Mouse (Mus musculus) hindbrain, embryonic 12.5 days (tissue): Measurements from ENCODE around the gene Ktn1. TPM values are rescaled to one million over a fixed set of nuclear protein-coding genes. Genes with fewer than 3 reads are reported as not detected.

Experiments used
- ATAC-seq: fragments of 200-750 bp; cut with Nextera tagmentation; 2 replicates; pipeline ENCODE4 v1.8.0; 2017; ENCODE audit warnings: moderate TSS enrichment; ENCODE audit not compliant: low FRiP score
- H3K27ac ChIP-seq: fragments of 300-500 bp; sonication (generic); 2 replicates; pipeline ENCODE4 v1.5.1; 2016; ENCODE audit warnings: mild to moderate bottlenecking
- H3K27me3 ChIP-seq: fragments of 300-500 bp; sonication (generic); 2 replicates; pipeline ENCODE4 v1.6.1; 2016; ENCODE audit warnings: mild to moderate bottlenecking
- H3K36me3 ChIP-seq: fragments of 300-500 bp; sonication (generic); 2 replicates; pipeline ENCODE4 v1.6.1; 2016; ENCODE audit warnings: mild to moderate bottlenecking
- H3K4me1 ChIP-seq: fragments of 300-500 bp; sonication (generic); 2 replicates; pipeline ENCODE4 v1.6.1; 2016
- H3K4me2 ChIP-seq: fragments of 300-500 bp; sonication (generic); replicated peaks from 2 replicates; pipeline ENCODE4 v1.6.1; 2016; ENCODE audit warnings: mild to moderate bottlenecking
- H3K4me3 ChIP-seq: fragments of 300-500 bp; sonication (generic); 2 replicates; pipeline ENCODE4 v1.5.1; 2016; ENCODE audit warnings: mild to moderate bottlenecking
- H3K9ac ChIP-seq: fragments of 300-500 bp; sonication (generic); 2 replicates; pipeline ENCODE4 v1.6.1; 2016; ENCODE audit warnings: mild to moderate bottlenecking, moderate library complexity
- H3K9me3 ChIP-seq: fragments of 300-500 bp; sonication (generic); replicated peaks from 2 replicates; pipeline ENCODE4 v1.6.1; 2016; ENCODE audit warnings: mild to moderate bottlenecking
- WGBS: fragments of 180-500 bp; shearing (Covaris S2); methylation state at CpG from one replicate; pipeline ENCODE4 v1.1.7; 2016; 5-methylcytosine and 5-hydroxymethylcytosine counted together
- polyA plus RNA-seq: library from polyadenylated mRNA; unstranded; fragments of >200 nt; fragmentation: Nextera tagmentation; extraction: Ambion mirVana; gene quantifications from 2 replicates; pipeline ENCODE4 v1.2.1, GENCODE M21; 2016

Ktn1 gene
- polyA plus RNA-seq, 1 experiment from 2014 or later: 90.4 TPM

DNA sequence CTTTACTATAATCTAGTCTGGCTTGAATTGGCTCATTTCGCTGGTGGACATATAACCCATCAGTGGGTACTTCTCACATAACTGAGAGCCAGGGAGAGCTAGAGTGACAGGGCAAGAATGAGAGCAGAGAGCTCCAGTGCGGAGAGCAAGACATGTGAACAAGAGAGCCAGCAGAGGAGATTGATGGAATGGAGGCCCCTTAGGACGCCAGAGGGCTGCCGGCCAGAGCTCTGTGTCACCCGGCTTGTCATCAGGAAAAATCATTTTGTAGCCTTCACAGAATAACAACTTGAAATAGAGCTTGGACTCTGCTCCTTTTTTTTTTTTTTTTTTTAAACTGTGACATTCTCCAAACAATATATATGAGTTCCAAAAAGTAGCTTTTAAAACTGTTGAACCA, 2.0 kb upstream of the Ktn1 start:
- Histone ChIP-seq H3K9me3 (no peaks in the 10 kb centered on the region), H3K27ac (no peak overlapping the region), H3K4me3 (no peak overlapping the region), H3K4me1 (peaks cover 16% of the 10 kb centered on the region), H3K36me3 (no peaks in the 10 kb centered on the region), H3K4me2 (no peak overlapping the region), H3K9ac (no peak overlapping the region), H3K27me3 (no peaks in the 10 kb centered on the region)
- WGBS: 33% methylated on average over 5 of the region's 5 CpGs
- ATAC-seq: no peak

- Histone ChIP-seq H3K4me3 (no peak overlapping the region), H3K27me3 (no peaks in the 10 kb centered on the region), H3K4me2 (no peak overlapping the region), H3K4me1 (peaks cover 16% of the 10 kb centered on the region), H3K9me3 (no peaks in the 10 kb centered on the region), H3K36me3 (no peaks in the 10 kb centered on the region), H3K27ac (no peak overlapping the region), H3K9ac (no peak overlapping the region)
- no peak for ATAC-seq
- 77% methylated on average over 9 of the region's 9 CpGs for WGBS
These were observed 1.3 kb upstream of the Ktn1 start for GRCm38 (mm10) chr14:47646696-47647516.

DNA sequence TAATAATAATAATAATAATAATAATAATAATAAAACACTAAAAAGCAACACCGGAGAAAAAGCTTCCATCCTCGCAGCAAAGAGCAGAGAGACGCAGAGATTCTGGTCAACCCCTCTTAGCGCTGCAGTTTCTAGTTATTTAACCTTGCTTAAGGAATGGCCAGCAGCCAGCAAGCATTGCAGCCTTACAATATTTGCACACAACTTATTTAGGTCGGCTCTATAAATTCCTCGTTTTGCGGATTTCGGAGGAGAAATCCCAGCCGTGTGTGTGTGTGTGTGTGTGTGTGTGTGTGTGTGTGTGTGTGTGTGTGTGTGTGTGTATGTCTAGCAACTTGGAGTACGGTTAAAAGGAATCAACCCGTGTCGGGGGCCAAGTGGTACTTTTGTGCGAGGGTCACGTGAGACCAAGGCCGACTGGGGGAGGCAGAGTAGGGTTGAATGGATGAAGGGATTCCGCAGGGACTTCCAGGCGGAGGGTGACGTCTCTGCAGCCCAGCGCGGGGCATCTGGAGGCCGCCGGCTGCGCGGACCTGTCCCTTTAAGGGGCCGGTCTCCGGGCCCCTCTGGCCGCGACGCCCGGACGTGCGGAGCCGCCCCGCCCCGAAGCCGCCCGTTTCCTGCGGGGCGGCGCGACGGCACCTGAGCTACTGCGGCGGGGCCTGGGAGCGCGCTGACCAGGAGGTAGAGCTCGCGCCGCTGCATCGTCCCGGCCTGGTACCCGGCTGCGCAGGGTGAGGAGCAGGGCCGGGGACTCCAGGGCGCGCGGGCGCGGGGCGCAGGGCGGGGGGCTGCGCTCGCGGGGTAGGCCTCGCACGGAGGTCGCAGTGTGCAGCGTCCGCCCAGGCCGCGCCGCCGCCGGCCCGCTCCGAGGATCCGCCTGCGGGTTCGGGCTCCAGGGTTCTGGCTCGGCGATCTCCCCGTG, 720 bp downstream of the Ktn1 start:
- no peaks in the 10 kb centered on the region for H3K27me3 ChIP-seq
- H3K4me1 ChIP-seq: peaks cover 16% of the 10 kb centered on the region
- no peaks in the 10 kb centered on the region for H3K36me3 ChIP-seq
- ATAC-seq: peak; percentile 94
- H3K9me3 ChIP-seq: no peaks in the 10 kb centered on the region
- peak overlapping the region; percentile 93 for H3K9ac ChIP-seq
- H3K27ac ChIP-seq: peak overlapping the region; percentile 93
- H3K4me2 ChIP-seq: peak overlapping the region; percentile 70
- 1% methylated on average over 60 of the region's 82 CpGs for WGBS
- H3K4me3 ChIP-seq: peak overlapping the region; percentile 90

- Histone ChIP-seq H3K27ac (peak overlapping the region; percentile 93), H3K4me2 (peak overlapping the region; percentile 70), H3K9me3 (no peaks in the 10 kb centered on the region), H3K4me1 (peaks cover 16% of the 10 kb centered on the region), H3K27me3 (no peaks in the 10 kb centered on the region), H3K9ac (peak overlapping the region; percentile 93), H3K36me3 (no peaks in the 10 kb centered on the region), H3K4me3 (peak overlapping the region; percentile 90)
- peak; percentile 88 for ATAC-seq
- WGBS: 0% methylated on average over 44 of the region's 46 CpGs
These were observed 1.5 kb downstream of the Ktn1 start for GRCm38 (mm10) chr14:47649631-47650337.

DNA sequence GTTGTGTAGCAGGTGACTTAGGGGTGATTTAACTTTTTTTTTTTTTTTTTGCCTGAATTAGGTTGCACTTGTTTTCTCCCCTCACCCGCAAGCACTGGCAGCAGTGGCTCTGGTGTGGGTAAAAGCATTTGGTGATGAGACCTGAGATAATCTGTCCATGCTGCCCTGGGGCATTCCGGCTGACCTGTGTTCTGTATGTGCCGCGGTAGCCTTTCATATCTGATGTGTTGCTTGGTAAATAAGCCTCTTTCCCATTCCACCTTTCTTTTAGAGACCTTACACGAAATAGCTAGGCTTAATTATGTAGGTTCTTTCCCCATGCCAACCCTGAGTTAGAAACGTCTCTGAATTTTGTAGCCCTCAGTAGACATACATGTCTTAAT, 2.1 kb downstream of the Ktn1 start:
- peaks cover 16% of the 10 kb centered on the region for H3K4me1 ChIP-seq
- no peaks in the 10 kb centered on the region for H3K9me3 ChIP-seq
- no peaks in the 10 kb centered on the region for H3K36me3 ChIP-seq
- no peak for ATAC-seq
- 0 out of 2 replicates have a peak overlapping the region, but pooled peaks have one; percentile 93 for H3K27ac ChIP-seq
- no peaks in the 10 kb centered on the region for H3K27me3 ChIP-seq
- H3K4me3 ChIP-seq: peak overlapping the region; percentile 90
- H3K9ac ChIP-seq: peak overlapping the region; percentile 93; the same call in 1 of the 2 replicates
- peak overlapping the region; percentile 70 for H3K4me2 ChIP-seq
- WGBS: 29% methylated on average over 6 of the region's 6 CpGs

DNA sequence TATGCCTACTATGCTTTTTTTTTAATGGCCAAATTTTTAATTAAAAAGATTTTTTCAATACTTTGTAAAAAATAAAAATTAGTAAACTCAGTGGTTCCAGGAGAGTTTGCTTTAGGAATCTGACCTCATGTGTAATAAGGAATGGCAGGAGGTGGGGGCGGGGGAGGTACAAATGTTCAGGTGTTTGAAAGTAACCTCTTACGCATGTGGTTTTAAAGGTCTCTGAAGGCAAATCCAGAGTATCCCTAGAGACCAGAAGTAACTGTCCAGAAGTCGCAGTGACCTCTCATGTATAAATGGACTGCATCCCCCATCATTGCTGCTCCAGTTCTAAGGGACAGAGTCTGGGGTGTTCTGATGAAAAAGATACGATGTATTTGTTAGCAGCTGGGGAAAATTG, 3.0 kb downstream of the Ktn1 start:
- H3K9ac ChIP-seq: no peak overlapping the region
- no peak overlapping the region for H3K27ac ChIP-seq
- 0 out of 2 replicates have a peak, but pooled peaks cover 2% of the 10 kb centered on the region for H3K36me3 ChIP-seq
- WGBS: 90% methylated on average over 4 of the region's 4 CpGs
- peaks cover 12% of the 10 kb centered on the region for H3K4me1 ChIP-seq
- no peak for ATAC-seq
- no peak overlapping the region for H3K4me2 ChIP-seq
- no peaks in the 10 kb centered on the region for H3K9me3 ChIP-seq
- no peaks in the 10 kb centered on the region for H3K27me3 ChIP-seq
- H3K4me3 ChIP-seq: no peak overlapping the region

- 89% methylated on average over 2 of the region's 2 CpGs for WGBS
- no peak for ATAC-seq
- no peak overlapping the region for H3K9ac ChIP-seq
These were observed 7.2 kb downstream of the Ktn1 start for GRCm38 (mm10) chr14:47655444-47655843.

DNA sequence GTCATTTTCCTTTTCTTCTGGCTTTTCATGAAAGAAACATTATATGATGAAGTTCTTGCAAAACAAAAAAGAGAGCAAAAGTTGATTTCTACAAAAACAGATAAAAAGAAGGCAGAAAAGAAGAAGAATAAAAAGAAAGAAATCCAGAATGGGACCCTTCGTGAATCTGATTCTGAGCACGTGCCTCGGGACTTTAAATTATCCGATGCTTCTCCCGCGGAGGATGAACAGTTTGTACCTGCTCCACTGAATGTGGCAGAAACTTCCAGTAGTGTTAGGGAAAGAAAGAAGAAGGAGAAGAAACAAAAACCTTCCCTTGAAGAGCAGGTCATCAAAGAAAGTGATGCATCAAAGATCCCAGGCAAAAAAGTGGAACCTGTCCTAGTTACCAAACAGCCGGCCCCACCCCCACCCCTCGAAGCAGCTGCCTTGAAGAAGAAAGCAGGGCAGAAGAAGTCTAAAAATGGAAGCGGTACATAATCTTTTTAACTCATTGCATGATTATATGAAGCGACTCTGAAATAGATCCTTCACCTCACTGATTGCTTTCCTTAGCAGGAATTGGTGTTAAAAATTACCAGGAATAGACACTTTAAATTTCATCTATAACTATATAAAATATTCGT, 15.7 kb downstream of the Ktn1 start:
- H3K9me3 ChIP-seq: no peaks in the 10 kb centered on the region
- H3K36me3 ChIP-seq: peaks cover 9% of the 10 kb centered on the region; the same call in 1 of the 2 replicates
- no peak overlapping the region for H3K9ac ChIP-seq
- H3K27ac ChIP-seq: no peak overlapping the region
- WGBS: 92% methylated on average over 11 of the region's 11 CpGs
- H3K4me1 ChIP-seq: no peaks in the 10 kb centered on the region
- no peak for ATAC-seq
- H3K27me3 ChIP-seq: no peaks in the 10 kb centered on the region
- H3K4me2 ChIP-seq: no peak overlapping the region
- H3K4me3 ChIP-seq: no peak overlapping the region

More at GRCm38 (mm10) chr14:47655444-47655843, 7.2 kb downstream of the Ktn1 start:
- H3K36me3 ChIP-seq: 0 out of 2 replicates have a peak, but pooled peaks cover 4% of the 10 kb centered on the region
- peaks cover 5% of the 10 kb centered on the region for H3K4me1 ChIP-seq
- no peaks in the 10 kb centered on the region for H3K9me3 ChIP-seq
- H3K4me3 ChIP-seq: no peak overlapping the region
- no peaks in the 10 kb centered on the region for H3K27me3 ChIP-seq
- H3K27ac ChIP-seq: no peak overlapping the region
- H3K4me2 ChIP-seq: no peak overlapping the region

- no peaks in the 10 kb centered on the region for H3K27me3 ChIP-seq
- no peak overlapping the region for H3K4me2 ChIP-seq
These were observed 16.2 kb downstream of the Ktn1 start for GRCm38 (mm10) chr14:47664470-47664864.

GRCm38 (mm10) chr14:47665061-47665778, 17.0 kb downstream of the Ktn1 start:
- no peak overlapping the region for H3K27ac ChIP-seq
- no peak overlapping the region for H3K9ac ChIP-seq
- H3K36me3 ChIP-seq: peaks cover 16% of the 10 kb centered on the region
- 85% methylated on average over 5 of the region's 5 CpGs for WGBS
- no peak overlapping the region for H3K4me3 ChIP-seq
- H3K9me3 ChIP-seq: no peaks in the 10 kb centered on the region
- H3K4me2 ChIP-seq: no peak overlapping the region
- H3K4me1 ChIP-seq: no peaks in the 10 kb centered on the region
- no peak for ATAC-seq
- H3K27me3 ChIP-seq: no peaks in the 10 kb centered on the region

More at GRCm38 (mm10) chr14:47664470-47664864, 16.2 kb downstream of the Ktn1 start:
- ATAC-seq: no peak
- H3K4me1 ChIP-seq: no peaks in the 10 kb centered on the region
- peaks cover 14% of the 10 kb centered on the region for H3K36me3 ChIP-seq
- no peaks in the 10 kb centered on the region for H3K9me3 ChIP-seq
- no peak overlapping the region for H3K27ac ChIP-seq
- no peak overlapping the region for H3K9ac ChIP-seq
- H3K4me3 ChIP-seq: no peak overlapping the region

DNA sequence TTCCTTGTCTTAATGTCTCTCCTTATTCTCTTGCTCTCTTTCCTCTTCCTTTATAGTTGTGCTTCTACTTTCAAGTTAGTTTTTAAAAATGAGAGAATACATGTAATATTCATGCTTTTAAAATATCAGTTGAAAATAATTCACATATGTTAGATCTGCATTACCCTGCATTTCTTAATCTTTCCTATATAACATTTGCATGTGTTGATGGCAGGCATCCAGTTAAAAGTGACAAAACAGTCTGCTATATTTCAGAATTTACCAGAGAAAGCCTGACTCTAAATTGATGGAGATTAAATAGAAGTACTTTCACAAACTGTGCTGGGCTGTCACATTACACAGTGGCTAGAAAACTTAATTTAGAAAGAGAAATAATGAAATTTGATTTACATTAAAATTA, 19.8 kb downstream of the Ktn1 start:
- no peak for ATAC-seq
- H3K9me3 ChIP-seq: no peaks in the 10 kb centered on the region
- peaks cover 25% of the 10 kb centered on the region for H3K36me3 ChIP-seq
- H3K4me2 ChIP-seq: no peak overlapping the region
- no peaks in the 10 kb centered on the region for H3K27me3 ChIP-seq
- H3K27ac ChIP-seq: no peak overlapping the region
- H3K4me3 ChIP-seq: no peak overlapping the region
- H3K9ac ChIP-seq: no peak overlapping the region
- no peaks in the 10 kb centered on the region for H3K4me1 ChIP-seq
